Mouse (Mus musculus) large intestine, adult 2 months (tissue): ENCODE results near the gene Npc2. TPM values are rescaled to one million over a fixed set of nuclear protein-coding genes. Genes with fewer than 3 reads are reported as not detected.
A peak's percentile ranks its signal among the peaks of the same experiment; 100 is the strongest.

ENCODE experiments used
- DNase-seq: peaks from one replicate; pipeline ENCODE4 v3.0.0-alpha.2; 2012; ENCODE audit warnings: low read depth, low spot score
- WGBS: fragments of 180-500 bp; shearing (Covaris S2); methylation state at CpG from one replicate; pipeline ENCODE4 v1.1.7; 2018; 5-methylcytosine and 5-hydroxymethylcytosine counted together
- polyA plus RNA-seq: library from polyadenylated mRNA; depleted of rRNA; stranded (reverse); fragments of >200 nt; gene quantifications from 2 replicates; pipeline ENCODE4 v1.2.3, GENCODE M21; 2012

Gene Npc2
- polyA plus RNA-seq, 1 experiment = 74.5 TPM

DNA sequence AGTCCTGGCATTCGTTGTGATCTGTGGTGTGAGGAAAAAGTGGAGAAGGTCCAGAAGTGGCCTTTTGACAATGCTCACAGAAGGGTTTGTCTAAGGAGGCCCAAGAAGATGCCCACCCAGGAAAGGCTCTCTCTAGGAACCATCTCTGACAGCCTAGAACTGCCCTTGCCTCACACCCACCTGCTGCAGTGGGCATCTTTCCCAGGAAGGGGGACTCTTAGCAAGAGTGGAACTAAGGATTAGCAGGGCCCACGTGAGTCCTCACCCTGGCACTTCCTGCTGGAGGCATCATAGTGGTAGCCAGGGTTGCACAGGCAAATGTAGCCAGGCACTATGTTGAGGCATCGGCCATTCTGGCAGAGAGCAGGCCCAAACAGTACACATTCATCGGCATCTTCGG lies 13.1 kb upstream of the Npc2 start:
- 87% methylated on average over 5 of the region's 5 CpGs for WGBS
- DNase-seq = no peak

DNA sequence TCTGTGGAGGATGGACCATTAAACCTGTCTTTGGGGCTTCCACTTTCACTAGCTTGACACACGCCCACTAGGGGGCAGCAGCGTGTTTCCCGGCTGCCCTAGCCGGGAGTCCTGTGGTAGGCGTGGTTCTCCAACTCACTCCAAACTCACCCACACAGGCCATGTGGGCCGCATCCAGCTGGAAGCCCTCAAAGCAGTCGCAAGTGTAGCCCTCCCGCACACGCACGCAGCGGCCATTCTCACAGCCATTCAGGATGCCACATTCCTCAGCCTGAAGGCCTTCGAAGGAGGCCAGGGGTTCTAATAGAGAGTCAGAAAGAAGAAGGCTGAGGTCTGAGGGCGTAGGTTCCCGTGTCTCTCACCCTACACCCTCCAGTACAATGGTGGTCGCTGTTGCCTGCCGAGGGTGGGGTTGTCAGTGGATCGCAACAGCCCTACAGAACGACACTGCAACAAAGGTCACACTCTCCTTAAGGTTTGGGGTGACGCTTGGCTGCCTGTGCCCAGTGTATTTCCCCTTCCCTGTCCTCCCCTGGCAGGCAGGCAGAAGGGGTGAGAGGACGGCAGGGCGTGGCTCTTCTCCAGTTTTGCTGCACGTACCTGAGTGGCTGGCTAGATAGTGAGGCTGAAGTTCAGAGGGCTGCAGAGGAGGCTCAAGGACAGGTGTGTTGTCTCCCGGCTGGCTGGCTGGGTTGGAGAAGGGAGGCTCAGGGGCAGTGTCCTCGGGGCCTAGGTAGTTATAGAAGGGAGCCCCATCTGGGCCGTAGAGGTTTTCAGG lies 11.8 kb upstream of the Npc2 start:
- WGBS = 15% methylated on average over 25 of the region's 25 CpGs
- peak; percentile 70 for DNase-seq

DNA sequence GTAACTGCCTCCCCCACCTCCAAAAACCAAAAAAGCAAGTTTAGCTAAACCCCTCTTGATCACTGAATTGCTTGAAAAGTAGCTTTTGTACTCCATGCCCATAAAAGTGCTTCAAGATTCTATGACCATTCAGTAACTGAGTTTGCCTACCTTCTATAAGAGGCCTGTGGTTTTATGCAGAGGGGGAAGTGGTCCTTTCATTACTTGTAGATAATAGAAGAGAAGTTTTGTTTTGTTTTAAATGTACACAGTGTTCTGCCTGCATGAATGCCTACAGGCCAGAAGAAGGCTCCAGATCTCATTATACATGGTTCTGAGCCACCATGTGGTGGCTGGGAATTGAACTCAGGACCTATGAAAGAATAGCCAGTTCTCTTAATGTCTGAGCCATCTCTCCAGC lies 3.3 kb upstream of the Npc2 start:
- no peak for DNase-seq

- 75% methylated on average over 6 of the region's 6 CpGs for WGBS
- no peak for DNase-seq
Observed at GRCm38 (mm10) chr12:84774376-84774775, 1.4 kb upstream of the Npc2 start.

DNA sequence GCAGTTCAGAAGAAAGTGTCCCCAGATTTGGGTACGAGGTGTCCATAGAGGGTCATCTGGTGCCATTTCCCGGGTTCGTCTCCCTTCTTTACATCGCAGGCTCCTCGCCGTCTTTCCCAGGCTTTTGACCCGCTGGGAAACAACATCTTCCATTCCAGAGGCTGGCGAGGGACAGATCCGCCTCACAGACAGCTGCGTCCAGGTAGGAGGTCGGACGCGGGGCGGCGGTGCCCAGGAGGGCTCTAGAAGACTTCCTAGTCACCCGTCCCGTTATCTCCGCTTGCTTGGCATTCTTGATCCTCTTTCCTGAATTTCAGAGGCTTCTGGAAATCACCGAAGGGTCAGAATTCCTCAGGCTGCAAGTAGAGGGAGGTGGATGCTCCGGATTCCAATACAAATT lies 524 bp upstream of the Npc2 start:
- no peak for DNase-seq
- under 1% methylated on average over 20 of the region's 20 CpGs for WGBS

GRCm38 (mm10) chr12:84771981-84772520 lies 901 bp downstream of the Npc2 start:
- DNase-seq = no peak
- 2% methylated on average over 10 of the region's 10 CpGs for WGBS

DNA sequence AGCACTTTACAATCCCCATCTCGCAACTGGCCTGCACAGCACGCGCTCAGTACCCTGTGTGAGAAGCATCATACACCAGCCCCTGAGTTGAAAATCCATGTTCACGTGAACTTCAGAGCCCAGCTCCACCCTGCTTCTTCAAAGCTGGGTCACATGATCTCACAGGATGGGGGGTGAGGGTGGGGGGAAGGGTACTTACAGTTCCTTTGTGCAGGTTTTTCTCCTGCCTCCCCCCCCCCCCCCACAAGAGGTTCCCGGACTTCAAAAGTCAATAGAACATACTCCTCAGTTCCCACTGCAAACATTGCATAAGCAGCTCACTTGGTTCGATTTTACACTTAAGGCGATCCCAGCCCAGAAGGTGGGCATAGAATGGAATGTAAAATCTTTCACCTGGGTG lies 3.3 kb downstream of the Npc2 start:
- DNase-seq = no peak
- WGBS = 70% methylated on average over 7 of the region's 7 CpGs

DNA sequence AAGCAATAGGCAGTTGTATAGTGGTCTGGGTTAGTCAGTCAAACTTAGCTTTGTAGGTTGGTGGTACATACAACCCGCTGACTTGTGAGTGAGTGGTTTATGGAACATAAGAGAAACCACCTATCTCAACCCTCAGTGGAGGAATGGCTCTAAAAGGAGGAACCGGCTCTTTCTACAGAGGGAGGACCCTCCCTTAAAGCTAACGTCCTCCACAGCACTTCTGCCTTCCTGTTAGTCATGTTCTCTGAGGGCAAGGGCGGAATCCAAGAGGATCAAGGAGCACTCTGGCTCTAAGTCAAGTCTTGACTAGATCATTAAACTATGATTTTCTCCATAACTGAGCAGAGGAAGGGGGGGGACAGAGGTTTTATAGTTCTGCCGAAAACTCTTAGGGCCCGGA lies 5.4 kb downstream of the Npc2 start:
- 51% methylated on average over 6 of the region's 6 CpGs for WGBS
- no peak for DNase-seq

GRCm38 (mm10) chr12:84766113-84766735 lies 6.7 kb downstream of the Npc2 start:
- no peak for DNase-seq
- 54% methylated on average over 5 of the region's 5 CpGs for WGBS

- no peak for DNase-seq
- WGBS = 69% methylated on average over 15 of the region's 15 CpGs
Observed at GRCm38 (mm10) chr12:84765506-84765905, 7.4 kb downstream of the Npc2 start.

GRCm38 (mm10) chr12:84764756-84765155 lies 8.2 kb downstream of the Npc2 start:
- no peak for DNase-seq
- 89% methylated on average over 7 of the region's 7 CpGs for WGBS

GRCm38 (mm10) chr12:84763577-84764218 lies 9.3 kb downstream of the Npc2 start:
- DNase-seq = no peak
- WGBS = 89% methylated on average over 13 of the region's 13 CpGs

- 64% methylated on average over 5 of the region's 5 CpGs for WGBS
- no peak for DNase-seq
Observed at GRCm38 (mm10) chr12:84762532-84762931, 10.4 kb downstream of the Npc2 start.

GRCm38 (mm10) chr12:84759063-84759462 lies 13.9 kb downstream of the Npc2 start:
- no peak for DNase-seq
- 83% methylated on average over 2 of the region's 2 CpGs for WGBS

GRCm38 (mm10) chr12:84756016-84756415 lies 16.9 kb downstream of the Npc2 start:
- no peak for DNase-seq
- WGBS = 86% methylated on average over 10 of the region's 10 CpGs

DNA sequence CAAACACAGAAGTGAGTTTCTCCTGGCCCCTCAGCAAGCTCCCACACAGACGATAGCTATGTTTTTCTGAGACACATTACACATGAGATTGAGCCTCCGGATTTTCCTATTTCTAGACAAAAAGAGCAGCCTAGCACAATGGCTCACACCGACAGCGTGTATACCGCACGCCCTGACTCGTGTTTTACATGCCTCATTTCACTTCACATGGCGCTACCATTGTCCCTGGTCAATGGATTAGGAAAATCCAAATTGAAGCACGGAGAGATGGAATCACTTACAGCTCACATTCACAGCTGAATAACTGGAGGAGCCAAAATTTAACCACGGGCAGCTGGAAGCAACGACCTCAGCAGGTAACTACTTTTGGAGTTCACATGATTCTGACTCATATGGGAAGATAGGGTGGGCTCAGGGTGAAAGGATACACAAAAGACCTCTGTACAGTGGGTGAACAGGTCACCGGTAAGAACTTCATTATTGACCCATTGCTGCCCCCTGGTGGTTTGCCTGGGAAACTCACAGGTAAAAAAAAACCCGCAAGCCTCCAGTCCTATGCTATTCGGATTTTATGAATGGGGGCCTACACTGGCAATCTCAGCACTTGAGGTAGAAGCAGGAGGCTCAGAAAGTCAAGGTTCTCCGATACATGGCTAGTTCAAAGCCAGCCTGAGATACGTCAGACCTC lies 17.8 kb downstream of the Npc2 start:
- WGBS = 69% methylated on average over 16 of the region's 16 CpGs
- no peak for DNase-seq

GRCm38 (mm10) chr12:84752131-84752977 lies 20.6 kb downstream of the Npc2 start:
- WGBS = 40% methylated on average over 14 of the region's 14 CpGs
- no peak for DNase-seq

DNA sequence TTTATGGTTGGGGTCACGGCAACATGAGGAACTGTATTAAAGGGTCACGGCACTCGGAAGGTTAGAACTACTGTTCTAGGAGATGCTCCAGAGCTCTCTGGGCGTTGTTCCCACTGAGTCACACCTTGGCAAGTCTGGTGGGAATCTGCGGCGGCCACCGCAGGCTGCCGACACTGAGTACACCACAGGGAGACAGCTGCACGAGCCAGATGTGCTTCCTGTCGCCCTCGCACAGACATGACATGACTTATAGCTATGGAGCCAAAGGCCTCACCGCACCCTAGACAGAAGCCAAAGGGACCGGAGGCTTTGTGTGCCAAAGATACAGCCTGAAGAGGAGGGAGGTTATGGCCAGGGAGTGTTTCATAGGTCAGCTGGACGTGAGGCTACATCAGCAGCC lies 22.3 kb downstream of the Npc2 start:
- DNase-seq = no peak
- 44% methylated on average over 14 of the region's 14 CpGs for WGBS

- WGBS = 49% methylated on average over 3 of the region's 3 CpGs
- DNase-seq = no peak
Observed at GRCm38 (mm10) chr12:84748134-84748533, 24.8 kb downstream of the Npc2 start.
